Mouse (Mus musculus): ENCODE results near the gene Olfr1325. TPM values are rescaled to one million over a fixed set of nuclear protein-coding genes. Genes with fewer than 3 reads are reported as not detected.

Gene Olfr1325
- polyA plus RNA-seq (2017; shearing (Covaris generic)), result not detected

GRCm38 (mm10) chrX:74592379-74592778 lies at the start of gene Olfr1325:
Gene Olfr1325 (plus strand): TSS chrX:74592679.

GRCm38 (mm10) chrX:74574788-74575187 lies 17.7 kb upstream of the Olfr1325 start, which contains the start of gene Olfr1326-ps1:
Gene Olfr1326-ps1 (minus strand): TSS chrX:74574888.

GRCm38 (mm10) chrX:74645466-74646323 lies 53.2 kb downstream of the Olfr1325 start, which contains the start of gene Gm5640:
Gene Gm5640 (minus strand): TSS chrX:74645635.

Other genes with a start within 250 kb of the Olfr1325 start
- gene Lage3, start 239.1 kb upstream of the Olfr1325 start, polyA plus RNA-seq (2017; shearing (Covaris generic)), result 54.8 TPM
- gene Ubl4a, start 219.5 kb upstream of the Olfr1325 start, polyA plus RNA-seq (2017; shearing (Covaris generic)), result 66.6 TPM
- gene Slc10a3, start 219.3 kb upstream of the Olfr1325 start, polyA plus RNA-seq (2017; shearing (Covaris generic)), result 42.3 TPM
- 38.5 TPM for gene Fam3a, start 199.4 kb upstream of the Olfr1325 start, polyA plus RNA-seq (2017; shearing (Covaris generic))
- 44.6 TPM for gene Ikbkg, start 199.4 kb upstream of the Olfr1325 start, polyA plus RNA-seq (2017; shearing (Covaris generic))
- 57.8 TPM for gene G6pdx, start 163.5 kb upstream of the Olfr1325 start, polyA plus RNA-seq (2017; shearing (Covaris generic))
- gene Gm6880, start 111.3 kb upstream of the Olfr1325 start, polyA plus RNA-seq (2017; shearing (Covaris generic)), result not detected
- gene Olfr1326-ps1, start 17.8 kb upstream of the Olfr1325 start, polyA plus RNA-seq (2017; shearing (Covaris generic)), result 0.05 TPM
- not detected for gene Gm5640, start 53.0 kb downstream of the Olfr1325 start, polyA plus RNA-seq (2017; shearing (Covaris generic))
- not detected for gene Gm6890, start 148.2 kb downstream of the Olfr1325 start, polyA plus RNA-seq (2017; shearing (Covaris generic))
- not detected for gene Gm5936, start 244.5 kb downstream of the Olfr1325 start, polyA plus RNA-seq (2017; shearing (Covaris generic))